Mouse (Mus musculus) lung, postnatal 0 days (tissue): ENCODE data around the gene Rngtt. TPM values are rescaled to one million over a fixed set of nuclear protein-coding genes. Genes with fewer than 3 reads are reported as not detected.

Experiments
- ATAC-seq: fragments of 200-750 bp; cut with Nextera tagmentation; 2 replicates; pipeline ENCODE4 v1.8.0; 2017; ENCODE audit warnings: moderate library complexity
- DNase-seq: peaks from one replicate; pipeline ENCODE4 v3.0.0-alpha.2; 2016; ENCODE audit warnings: low spot score
- H3K27ac ChIP-seq: fragments of 300-500 bp; sonication (generic); 2 replicates; pipeline ENCODE4 v1.5.1; 2014; ENCODE audit warnings: antibody characterized with exemption, mild to moderate bottlenecking, low read length, mixed read lengths
- H3K27me3 ChIP-seq: fragments of 300-500 bp; sonication (generic); replicated peaks from 2 replicates; pipeline ENCODE4 v1.6.1; 2014; ENCODE audit warnings: low read length, mixed read lengths; ENCODE audit not compliant: insufficient read depth
- H3K36me3 ChIP-seq: fragments of 300-500 bp; sonication (generic); 2 replicates; pipeline ENCODE4 v1.6.1; 2014; ENCODE audit warnings: low read length, mixed read lengths; ENCODE audit not compliant: insufficient read depth
- H3K4me1 ChIP-seq: fragments of 300-500 bp; sonication (generic); 2 replicates; pipeline ENCODE4 v1.6.1; 2014; ENCODE audit warnings: antibody characterized with exemption, low read depth, low read length, mixed read lengths; ENCODE audit not compliant: insufficient read depth
- H3K4me2 ChIP-seq: fragments of 300-500 bp; sonication (generic); replicated peaks from 2 replicates; pipeline ENCODE4 v1.6.1; 2014; ENCODE audit warnings: low read depth, mild to moderate bottlenecking, low read length, moderate library complexity, mixed read lengths
- H3K4me3 ChIP-seq: fragments of 300-500 bp; sonication (generic); 2 replicates; pipeline ENCODE4 v1.5.1; 2014; ENCODE audit warnings: low read depth, low read length
- H3K9ac ChIP-seq: fragments of 300-500 bp; sonication (generic); replicated peaks from 2 replicates; pipeline ENCODE4 v1.6.1; 2014; ENCODE audit warnings: low read depth, mild to moderate bottlenecking
- H3K9me3 ChIP-seq: fragments of 300-500 bp; sonication (generic); 2 replicates; pipeline ENCODE4 v1.6.1; 2016; ENCODE audit warnings: low read length, mixed read lengths
- CTCF ChIP-seq: IDR thresholded peaks from 2 replicates; pipeline ENCODE4 v1.5.1; 2016; ENCODE audit warnings: antibody characterized with exemption, mild to moderate bottlenecking
- EP300 ChIP-seq: IDR thresholded peaks from 2 replicates; pipeline ENCODE4 v1.6.1; 2016; ENCODE audit warnings: antibody characterized with exemption, mild to moderate bottlenecking, control low read depth
- WGBS: fragments of 180-500 bp; shearing (Covaris S2); extraction: QIAGEN DNeasy Blood & Tissue Kit; methylation state at CpG from one replicate; pipeline ENCODE4 v1.1.7; 2014; 5-methylcytosine and 5-hydroxymethylcytosine counted together
- polyA plus RNA-seq: library from polyadenylated mRNA; unstranded; fragments of >200 nt; fragmentation: Nextera tagmentation; extraction: Ambion mirVana; gene quantifications from 2 replicates; pipeline ENCODE4 v1.2.1, GENCODE M21; 2015

The Rngtt gene
- polyA plus RNA-seq, 1 experiment from 2014 or later: 9.4 TPM

GRCm38 (mm10) chr4:33388899-33389298, 78.8 kb downstream of the Rngtt start:
- Histone ChIP-seq H3K9me3 (no peaks in the 10 kb centered on the region), H3K27ac (no peak overlapping the region), H3K4me1 (no peaks in the 10 kb centered on the region), H3K36me3 (0 out of 2 replicates have a peak, but pooled peaks cover 4% of the 10 kb centered on the region), H3K4me2 (no peak overlapping the region), H3K4me3 (no peak overlapping the region), H3K9ac (no peak overlapping the region), H3K27me3 (no peaks in the 10 kb centered on the region)
- 92% methylated on average over 3 of the region's 3 CpGs for WGBS
- TF ChIP-seq CTCF (no peak), EP300 (no peak)
- ATAC-seq (no peak), DNase-seq (no peak)

GRCm38 (mm10) chr4:33390660-33391059, 80.5 kb downstream of the Rngtt start:
- Histone ChIP-seq H3K27ac (no peak overlapping the region), H3K9ac (no peak overlapping the region), H3K4me1 (no peaks in the 10 kb centered on the region), H3K36me3 (0 out of 2 replicates have a peak, but pooled peaks cover 4% of the 10 kb centered on the region), H3K4me3 (no peak overlapping the region), H3K9me3 (no peaks in the 10 kb centered on the region), H3K4me2 (no peak overlapping the region), H3K27me3 (no peaks in the 10 kb centered on the region)
- ATAC-seq: no peak
- TF ChIP-seq CTCF: no peak
- no peak for TF ChIP-seq EP300
- no peak for DNase-seq

- no peak overlapping the region for H3K4me2 ChIP-seq
- WGBS: 85% methylated on average over 2 of the region's 2 CpGs
- TF ChIP-seq EP300: no peak
- no peak for TF ChIP-seq CTCF
- no peaks in the 10 kb centered on the region for H3K36me3 ChIP-seq
- H3K27ac ChIP-seq: no peak overlapping the region
- H3K4me1 ChIP-seq: no peaks in the 10 kb centered on the region
- H3K27me3 ChIP-seq: no peaks in the 10 kb centered on the region
- no peak overlapping the region for H3K4me3 ChIP-seq
- H3K9ac ChIP-seq: no peak overlapping the region
- no peak for ATAC-seq
- H3K9me3 ChIP-seq: no peaks in the 10 kb centered on the region
- no peak for DNase-seq
Observed at GRCm38 (mm10) chr4:33393437-33393836, 83.3 kb downstream of the Rngtt start.

DNA sequence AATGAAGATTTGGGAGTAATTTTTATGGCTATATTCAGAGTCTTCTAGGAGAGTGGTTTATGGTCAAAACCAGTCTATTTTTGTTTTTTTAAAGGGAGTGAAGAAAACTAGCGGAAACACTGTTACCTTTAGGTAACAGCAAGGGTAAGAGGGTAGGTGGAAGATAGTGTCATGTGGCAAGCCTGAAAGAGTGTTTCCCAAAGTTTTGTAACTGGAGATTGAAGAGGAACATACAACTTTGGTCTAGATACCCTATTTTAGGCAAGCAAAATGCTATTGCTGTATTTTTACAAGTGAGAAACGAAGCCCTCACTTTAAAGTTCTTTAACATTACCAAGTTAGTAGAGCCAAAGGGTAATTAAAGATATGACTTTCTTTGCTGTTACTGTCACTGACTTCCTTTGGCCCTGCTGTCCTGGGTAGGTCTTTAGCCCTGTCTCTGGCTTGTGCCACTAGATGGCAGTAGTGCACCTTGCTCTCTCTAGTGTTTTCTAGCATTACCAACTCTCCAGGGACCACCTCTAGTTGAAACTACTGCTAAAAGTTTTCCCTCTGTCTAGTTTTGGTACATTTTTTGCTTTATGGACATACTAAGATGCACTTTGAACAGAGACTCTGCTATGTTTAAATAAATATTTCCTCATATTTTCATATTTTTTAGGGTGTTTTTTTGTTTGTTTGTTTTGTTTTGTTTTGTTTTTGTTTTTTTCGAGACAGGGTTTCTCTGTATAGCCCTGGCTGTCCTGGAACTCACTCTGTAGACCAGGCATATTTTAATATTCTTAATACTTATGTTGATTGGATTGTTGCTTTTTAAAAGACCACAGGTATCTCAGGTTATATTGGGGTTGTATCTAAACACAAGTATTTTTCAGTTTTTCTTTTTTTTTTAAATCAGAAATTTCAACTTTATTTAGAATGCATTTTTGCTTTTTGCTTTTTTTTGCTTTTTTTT, 86.4 kb downstream of the Rngtt start:
- TF ChIP-seq CTCF: peak; percentile 97
- no peak for TF ChIP-seq EP300
- ATAC-seq (peak; percentile 79), DNase-seq (peak; percentile 90)
- Histone ChIP-seq H3K27ac (no peak overlapping the region), H3K4me1 (no peaks in the 10 kb centered on the region), H3K4me2 (no peak overlapping the region), H3K27me3 (no peaks in the 10 kb centered on the region), H3K9ac (no peak overlapping the region), H3K36me3 (no peaks in the 10 kb centered on the region), H3K4me3 (no peak overlapping the region), H3K9me3 (no peaks in the 10 kb centered on the region)
- 57% methylated on average over 3 of the region's 3 CpGs for WGBS

GRCm38 (mm10) chr4:33405723-33406293, 95.7 kb downstream of the Rngtt start:
- H3K27ac ChIP-seq: no peak overlapping the region

GRCm38 (mm10) chr4:33413791-33414190, 103.7 kb downstream of the Rngtt start:
- Histone ChIP-seq H3K4me3 (no peak overlapping the region), H3K9me3 (no peaks in the 10 kb centered on the region), H3K9ac (no peak overlapping the region), H3K4me2 (no peak overlapping the region), H3K36me3 (no peaks in the 10 kb centered on the region), H3K27ac (no peak overlapping the region), H3K4me1 (no peaks in the 10 kb centered on the region), H3K27me3 (no peaks in the 10 kb centered on the region)
- TF ChIP-seq EP300: no peak
- TF ChIP-seq CTCF: no peak
- WGBS: 66% methylated on average over 4 of the region's 4 CpGs
- no peak for DNase-seq
- ATAC-seq: no peak

More at GRCm38 (mm10) chr4:33405723-33406293, 95.7 kb downstream of the Rngtt start:
- no peak overlapping the region for H3K4me3 ChIP-seq
- H3K4me2 ChIP-seq: no peak overlapping the region
- H3K27me3 ChIP-seq: no peaks in the 10 kb centered on the region
- WGBS: 73% methylated on average over 2 of the region's 2 CpGs
- no peaks in the 10 kb centered on the region for H3K9me3 ChIP-seq
- no peak for ATAC-seq
- TF ChIP-seq EP300: no peak
- TF ChIP-seq CTCF: no peak
- H3K36me3 ChIP-seq: no peaks in the 10 kb centered on the region
- DNase-seq: no peak
- H3K9ac ChIP-seq: no peak overlapping the region
- no peaks in the 10 kb centered on the region for H3K4me1 ChIP-seq
